Mouse (Mus musculus) right cerebral cortex, adult 2 months (tissue): ENCODE data around the gene Cfap100.

ENCODE experiments used
- DNase-seq, 2 experiments: peaks; one replicate each; pipeline ENCODE4 v3.0.0; 2021 to 2022; ENCODE audit warnings: low spot score in 2 of 2

Gene Cfap100

DNA sequence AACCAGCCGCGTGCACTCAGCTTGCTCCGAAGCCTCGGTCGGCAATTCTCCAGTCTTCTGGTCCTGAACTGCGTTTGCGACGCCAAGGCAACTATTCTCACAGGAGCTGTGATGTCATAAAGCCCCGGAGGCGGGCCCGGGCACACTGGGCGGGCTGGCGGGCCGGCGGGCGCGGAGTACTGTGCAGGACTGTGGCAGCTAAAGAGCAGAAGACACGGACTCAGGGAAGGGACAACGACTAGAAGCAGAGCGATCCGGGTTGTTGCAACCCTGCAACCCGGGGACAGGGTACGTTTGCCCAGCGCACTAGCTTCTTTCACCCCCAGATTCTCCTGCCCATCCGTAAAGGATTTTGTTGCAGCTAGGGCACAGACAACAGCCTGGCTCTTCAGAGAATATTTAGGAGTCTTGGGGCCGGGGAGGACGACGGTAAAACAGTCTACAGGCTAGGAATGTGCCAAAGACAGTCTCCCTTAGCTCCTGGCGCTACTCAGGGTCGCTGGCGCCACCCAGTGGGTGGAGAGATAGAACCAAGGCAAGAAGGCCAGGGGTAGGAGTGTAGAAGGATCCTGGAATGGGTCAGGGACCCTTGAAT lies at the start of gene Cfap100:
Gene Cfap100 (minus strand): TSS at position 418 of the 595 bp plus-strand sequence.
- DNase-seq, result peak; percentile 70 to 76

DNA sequence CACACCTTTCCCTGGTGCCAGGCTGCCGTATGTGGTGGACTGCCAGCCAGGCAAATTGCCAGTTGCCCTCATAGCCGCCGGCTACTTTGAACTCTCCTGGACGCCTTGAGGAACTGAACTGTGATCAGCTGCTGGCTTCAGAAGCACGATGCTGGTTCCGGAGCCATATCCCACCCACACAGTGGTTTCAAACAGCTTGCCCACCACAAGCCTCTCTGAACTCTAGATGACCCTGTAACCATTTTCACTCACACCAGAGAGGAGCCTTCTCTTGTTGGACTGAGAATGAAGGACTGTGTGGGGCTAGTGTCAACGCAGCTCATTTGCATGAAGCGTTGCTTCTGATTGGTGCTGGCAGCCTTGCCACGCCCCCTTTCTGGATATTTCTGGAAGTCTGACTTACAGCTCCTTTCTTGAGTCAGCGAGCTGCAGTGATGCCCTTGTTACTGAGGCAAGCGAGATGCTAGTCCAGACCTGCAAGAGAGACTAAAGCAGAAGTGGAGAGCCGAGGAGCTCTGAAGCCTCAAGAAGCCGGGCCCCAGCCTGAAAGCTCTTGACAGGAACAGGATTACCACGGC lies 48.4 kb upstream of the Cfap100 start:
- peak; percentile 48 to 63 for DNase-seq

DNA sequence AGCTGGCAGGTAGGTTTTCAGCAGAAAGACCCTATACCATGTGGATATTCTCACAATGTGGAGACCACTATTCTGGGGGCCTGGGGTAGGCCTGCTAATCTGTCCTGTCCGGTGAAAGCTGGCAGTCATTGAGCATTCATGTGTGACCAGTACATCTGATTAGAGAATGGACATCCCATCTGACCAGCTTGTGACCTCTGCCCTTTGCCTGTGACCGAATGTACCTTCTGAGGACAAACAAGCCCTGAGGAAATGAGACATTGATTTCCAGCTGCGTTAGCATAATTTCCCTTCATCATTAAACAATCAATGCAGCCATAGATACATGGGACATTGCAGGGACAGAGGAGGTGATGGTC lies 47.2 kb upstream of the Cfap100 start:
- no peak for DNase-seq

DNA sequence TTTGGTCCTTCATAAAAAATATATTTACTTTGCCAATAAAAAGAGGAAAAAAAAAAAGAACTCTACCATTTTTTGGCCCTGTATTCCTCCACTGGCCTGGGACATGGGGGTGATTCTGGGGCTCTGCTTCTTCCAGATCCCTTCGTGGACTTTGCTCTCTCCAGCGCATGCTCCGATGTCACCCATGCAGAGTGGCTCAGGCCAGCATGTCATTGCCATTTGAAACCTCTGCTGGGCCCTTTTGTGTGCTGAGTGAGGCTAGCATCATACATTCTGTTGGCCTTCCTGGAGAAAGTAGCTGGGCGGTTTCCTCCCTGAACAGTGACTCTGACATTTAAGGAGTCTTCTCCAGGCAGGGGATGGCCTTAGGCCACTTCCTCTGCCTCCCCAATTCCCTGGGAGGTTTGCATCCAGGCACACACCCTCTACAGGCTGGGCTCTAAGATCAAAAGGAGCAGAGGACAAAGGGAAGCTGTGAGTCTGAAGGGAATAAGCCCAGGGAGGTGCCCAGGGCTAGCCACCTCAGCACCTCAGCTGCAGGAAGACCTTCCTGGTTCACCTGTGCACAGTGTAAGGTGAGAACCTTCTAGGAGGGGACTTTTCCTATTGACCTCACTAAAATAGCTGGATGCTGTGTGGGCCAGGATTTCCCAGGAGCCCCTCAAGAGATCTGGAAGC lies 46.7 kb upstream of the Cfap100 start:
- no peak for DNase-seq

DNA sequence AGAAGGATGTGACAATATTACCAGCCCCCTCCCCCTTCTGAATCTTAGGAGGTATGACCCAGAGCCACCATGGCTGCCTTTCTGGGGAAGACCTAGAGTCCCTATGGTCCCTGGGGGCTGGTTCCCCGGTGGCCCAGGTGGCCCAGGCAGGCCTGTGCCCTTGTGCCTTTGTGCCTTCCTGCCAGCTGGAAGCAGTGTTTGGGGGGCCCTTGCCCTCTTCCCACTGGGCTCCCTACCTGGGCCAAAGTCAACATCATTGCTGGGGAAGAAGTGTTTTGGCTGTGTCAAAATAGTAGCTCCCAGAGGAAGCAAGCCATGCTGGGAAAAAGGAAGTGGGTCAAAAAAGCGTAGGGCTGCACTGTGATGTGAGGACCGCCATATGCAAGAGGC lies 45.8 kb upstream of the Cfap100 start:
- DNase-seq, result no peak

DNA sequence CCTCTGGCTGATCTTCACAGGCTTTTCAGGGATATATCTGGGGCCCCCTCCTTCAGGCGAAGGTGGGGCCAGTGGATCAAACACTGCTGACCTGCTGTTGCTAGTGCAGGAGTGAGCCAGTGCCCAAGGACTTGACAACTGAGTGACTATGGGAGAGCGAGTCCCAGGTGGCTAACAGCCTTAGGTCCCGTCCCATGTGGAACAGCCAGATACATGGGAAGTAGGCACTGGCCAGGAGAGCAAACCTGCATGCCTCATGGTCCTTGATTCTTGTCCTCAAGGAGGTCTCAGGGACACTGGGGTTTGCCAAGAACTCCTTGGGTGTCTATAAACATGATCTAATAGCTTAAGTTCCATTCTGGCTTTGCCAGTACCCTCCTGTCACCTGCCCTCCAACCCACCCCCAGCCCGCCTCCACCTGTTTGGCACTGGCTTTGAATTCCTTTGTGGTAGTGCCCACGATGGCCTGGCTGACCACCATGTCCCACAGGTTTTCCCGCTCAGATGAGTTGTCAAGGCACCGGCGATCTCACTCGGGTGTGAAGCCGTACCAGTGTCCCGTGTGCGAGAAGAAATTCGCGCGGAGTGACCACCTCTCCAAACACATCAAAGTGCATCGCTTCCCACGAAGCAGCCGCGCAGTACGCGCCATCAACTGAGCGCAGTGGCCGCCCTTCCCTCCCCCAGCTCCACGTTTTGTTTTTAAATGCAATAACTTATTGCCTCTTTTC lies 45.2 kb upstream of the Cfap100 start:
- DNase-seq, result no peak

DNA sequence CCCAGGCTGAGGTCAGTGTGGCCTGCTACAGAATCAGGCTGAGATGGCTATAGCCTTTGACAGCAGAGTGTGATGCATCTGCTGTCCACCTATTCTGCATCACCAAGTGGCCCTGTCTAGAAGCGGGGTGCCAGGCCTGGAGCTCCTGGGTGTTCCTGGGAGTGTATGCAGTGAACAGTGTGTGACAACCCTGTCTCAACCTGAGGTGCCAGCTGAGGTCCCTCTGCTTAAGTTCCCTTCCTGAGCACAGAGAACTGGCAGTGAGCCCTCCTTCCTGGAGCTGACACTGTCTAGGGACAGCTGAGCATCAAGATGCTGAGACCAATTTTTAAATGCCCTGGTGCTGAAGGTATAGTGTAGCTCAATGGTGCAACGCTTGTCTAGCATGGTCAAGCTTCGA lies 44.1 kb upstream of the Cfap100 start:
- DNase-seq, result no peak

DNA sequence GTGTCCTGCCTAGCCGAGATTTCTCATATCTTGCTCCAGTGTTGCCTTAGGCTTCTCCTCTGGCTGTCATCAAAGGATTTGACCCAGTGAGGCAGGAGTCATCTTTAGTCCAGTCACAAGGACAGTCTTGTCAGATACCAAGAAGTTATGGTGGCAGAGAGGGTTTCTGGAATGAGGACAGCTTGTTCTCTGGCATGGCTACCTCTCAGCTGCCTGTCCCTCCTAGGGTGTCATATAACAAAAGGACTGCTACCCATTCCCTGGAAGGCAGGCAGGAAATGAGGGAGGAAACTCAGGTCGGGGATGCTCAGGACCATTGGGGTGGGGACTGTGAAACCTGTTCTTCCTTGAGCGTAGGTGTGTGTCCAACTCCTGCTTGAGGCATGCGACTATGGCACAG lies 43.5 kb upstream of the Cfap100 start:
- no peak for DNase-seq

DNA sequence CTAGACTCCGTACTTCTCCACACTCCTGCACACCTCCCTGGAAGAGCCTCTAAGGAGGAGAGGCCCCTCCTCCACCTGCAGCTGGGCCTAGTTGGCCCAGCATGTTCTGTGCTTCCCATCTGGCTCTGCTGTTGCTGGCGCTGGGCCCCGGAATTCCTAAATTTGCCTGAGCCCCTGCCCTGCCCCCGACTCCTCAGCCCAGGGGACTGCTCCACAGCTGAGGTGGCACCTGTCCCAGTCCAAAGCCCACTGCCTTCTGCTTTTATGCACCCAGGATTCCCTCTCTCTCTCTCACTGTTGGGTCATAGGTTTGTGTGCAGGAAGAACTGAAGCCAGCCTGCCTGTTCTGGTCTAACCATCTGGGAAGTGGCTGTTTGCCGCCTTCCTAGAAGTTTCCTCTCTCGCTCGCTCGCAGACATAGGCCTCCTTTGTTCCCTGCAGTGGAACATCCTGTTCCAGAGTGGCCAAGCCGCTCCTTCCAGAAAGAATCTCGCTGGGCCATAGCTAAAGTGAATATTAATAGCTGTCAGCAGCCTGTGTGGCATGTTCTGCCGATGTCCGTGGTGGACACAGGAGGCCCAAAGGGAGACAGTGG lies 42.4 kb upstream of the Cfap100 start:
- DNase-seq, result peak; percentile 26 to 66

DNA sequence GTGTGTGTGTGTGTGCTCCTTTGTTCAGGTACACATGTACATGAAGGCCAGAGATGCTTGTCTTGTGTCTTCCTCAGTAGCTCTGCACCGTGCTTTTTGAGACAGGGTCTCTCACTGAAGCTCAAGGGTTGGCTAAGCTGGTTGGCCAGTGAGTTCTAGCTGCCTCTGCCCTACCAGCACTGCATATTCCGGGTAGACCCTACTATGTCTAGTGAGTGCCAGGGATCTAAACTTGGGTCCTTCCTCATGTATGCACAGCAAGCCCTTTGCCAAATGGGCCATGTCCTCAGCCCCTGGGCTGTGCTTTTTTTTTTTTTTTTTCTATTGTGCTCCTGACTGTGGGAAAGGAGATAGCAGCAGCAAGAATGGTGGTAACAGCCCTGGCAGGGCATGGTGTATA lies 41.7 kb upstream of the Cfap100 start:
- DNase-seq, result no peak

DNA sequence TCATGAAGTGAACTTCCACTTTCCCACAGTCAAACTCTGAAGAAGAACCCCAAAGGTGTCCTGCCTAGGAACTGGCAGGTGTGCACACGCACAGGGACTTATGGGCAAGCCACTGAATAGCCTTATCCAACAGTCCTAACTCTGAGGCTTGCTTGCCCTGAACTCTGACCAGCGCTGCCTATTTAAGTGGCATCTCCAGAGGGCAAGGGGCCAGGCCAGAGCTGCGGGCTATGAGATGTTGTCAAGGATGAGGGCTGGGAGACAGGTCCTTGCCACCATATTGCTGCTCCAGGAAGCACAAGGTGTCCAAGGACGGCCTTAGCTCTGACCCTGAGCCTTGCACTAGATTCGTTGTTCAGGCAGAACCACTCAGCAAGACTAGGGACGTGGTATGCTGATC lies 40.4 kb upstream of the Cfap100 start:
- no peak for DNase-seq

DNA sequence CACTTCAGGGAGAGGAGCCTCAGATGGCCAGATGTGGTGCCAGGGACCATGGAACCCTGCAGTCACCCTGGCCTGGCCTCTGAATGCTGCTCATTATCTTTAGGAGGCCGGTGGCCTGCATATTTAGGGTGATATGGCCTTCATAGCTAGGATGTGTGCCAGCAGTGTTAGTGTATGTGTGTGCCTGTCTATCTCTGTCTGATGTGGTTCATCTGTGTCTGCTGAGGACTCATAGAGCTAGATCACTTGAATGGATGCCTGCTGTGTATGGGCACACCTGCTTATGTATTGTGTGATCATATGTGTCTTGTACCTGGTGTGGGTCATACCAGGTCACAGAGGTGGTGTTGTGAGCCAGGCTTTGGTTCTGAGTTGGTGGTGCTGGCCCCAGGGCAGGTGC lies 39.6 kb upstream of the Cfap100 start:
- no peak for DNase-seq

DNA sequence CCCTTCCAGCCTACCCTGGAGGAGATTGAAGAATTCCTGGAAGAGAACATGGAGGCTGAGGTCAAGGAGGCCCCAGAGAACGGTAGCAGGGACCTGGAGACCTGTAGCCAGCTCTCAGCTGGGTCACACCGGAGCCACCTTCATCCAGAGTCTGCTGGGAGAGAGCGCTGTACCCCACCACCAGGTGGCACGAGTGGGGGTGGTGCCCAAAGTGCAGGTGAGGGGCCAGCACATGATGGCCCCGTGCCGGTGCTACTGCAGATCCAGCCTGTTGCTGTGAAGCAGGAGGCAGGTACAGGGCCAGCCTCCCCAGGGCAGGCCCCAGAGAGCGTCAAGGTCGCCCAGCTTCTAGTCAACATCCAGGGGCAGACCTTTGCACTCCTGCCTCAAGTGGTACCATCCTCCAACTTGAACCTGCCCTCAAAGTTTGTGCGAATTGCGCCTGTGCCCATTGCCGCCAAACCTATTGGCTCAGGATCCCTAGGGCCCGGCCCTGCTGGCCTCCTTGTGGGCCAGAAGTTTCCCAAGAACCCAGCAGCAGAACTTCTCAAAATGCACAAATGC lies 38.3 kb upstream of the Cfap100 start:
- no peak for DNase-seq

DNA sequence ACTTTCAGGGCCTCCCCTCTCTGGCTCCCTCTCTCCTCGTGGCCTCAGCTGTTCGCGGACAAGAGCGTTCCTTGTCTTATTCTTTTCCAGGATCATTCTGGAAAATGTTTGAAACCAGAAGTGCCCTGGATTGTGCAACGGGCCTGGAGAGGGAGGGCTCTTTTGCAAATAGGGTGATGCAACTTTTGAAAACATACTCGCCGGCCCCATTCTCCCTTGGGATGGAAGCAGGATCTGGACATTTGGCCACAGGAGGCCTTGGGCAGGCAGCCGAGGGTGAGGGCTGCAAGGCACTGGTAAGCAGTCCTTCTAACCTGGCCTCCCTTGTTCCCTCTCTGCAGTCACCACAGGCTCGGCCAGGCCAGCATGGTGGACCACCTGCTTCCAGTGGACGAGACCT lies 37.5 kb upstream of the Cfap100 start:
- DNase-seq, result no peak

DNA sequence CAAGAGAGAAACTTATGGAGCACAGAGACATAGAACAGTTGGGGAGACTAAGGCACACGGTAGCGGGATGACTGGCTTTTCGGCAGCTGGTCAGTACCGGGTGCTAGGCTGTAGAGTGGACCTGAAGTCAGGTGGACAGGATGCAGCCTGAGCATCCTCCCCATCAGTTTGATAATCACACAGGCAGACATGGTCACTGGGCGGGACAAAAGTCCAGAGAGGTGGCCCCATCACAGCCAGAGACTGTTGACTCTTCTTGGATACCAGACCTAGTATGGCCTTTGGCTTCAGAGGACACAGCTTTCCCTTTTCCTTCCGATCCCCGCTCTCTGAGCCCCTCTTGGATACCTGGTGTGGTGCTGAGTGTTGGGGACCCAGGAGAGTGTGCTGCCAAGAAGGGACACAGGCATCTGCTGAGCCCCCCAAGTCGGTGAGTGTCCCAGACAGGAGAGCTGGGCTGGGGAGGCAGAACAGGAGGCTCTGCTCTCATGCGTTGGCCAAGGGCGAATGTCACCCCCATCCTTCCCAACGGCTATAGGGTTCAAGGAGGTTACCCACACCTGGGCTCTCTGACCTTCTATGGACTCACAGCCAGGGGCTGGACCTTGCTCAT lies 36.5 kb upstream of the Cfap100 start:
- no peak for DNase-seq

DNA sequence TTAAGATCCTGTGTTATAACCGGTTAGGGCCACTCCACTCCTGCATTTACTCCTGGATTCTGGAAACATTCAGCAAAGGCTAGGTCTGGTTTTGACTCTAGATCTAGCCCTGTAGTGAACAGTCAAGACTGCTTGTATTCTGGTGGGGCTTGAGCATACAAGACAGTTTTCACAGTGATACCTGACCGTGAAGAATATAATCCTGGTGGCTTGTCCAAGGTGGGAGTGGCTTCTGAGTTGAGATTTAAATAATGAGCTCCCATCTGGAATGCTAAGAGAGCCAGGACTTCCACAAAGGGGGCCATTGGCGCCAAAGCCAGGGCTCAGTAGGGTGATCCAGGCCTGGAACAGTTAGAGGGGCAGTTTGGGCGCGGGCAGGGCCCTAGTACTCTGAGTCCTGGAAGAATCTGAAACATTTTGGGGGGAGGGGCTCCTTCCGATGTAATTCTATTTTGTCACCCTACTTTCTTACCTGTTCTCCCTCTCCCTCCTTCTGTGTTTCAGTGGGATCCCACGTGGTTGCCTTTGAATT lies 35.4 kb upstream of the Cfap100 start:
- no peak for DNase-seq

DNA sequence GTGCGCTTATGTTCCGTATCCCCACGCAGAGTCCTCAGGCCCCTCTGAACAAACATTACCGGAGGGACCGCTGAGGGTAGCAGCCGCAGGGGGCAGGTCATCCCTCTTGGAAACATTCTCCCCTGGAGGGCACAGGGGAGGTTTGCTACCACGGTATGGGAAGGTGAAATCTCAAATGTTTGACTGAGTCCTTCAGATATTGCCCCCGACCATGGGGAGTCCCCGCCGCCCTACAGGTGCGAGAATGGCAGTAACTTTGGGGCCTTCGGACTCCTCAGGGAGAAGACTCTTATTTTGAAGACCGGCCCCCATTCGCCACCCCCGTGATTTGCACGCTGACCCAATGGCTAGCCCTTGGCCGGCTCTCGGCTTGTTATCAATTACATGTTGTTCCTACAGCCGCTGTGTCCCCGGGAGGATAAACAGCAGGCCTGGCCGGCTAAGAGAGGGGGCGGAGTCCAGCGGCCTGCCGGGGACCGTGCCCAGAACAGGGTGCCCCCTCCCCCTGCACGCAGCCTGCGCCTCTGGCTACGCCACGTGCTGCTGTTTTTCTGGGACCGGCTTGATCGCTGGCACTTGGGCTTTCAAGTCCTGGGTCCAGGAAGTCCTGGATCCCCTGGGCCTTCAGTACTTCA lies 34.7 kb upstream of the Cfap100 start:
- DNase-seq, result peak; percentile 70 to 84

DNA sequence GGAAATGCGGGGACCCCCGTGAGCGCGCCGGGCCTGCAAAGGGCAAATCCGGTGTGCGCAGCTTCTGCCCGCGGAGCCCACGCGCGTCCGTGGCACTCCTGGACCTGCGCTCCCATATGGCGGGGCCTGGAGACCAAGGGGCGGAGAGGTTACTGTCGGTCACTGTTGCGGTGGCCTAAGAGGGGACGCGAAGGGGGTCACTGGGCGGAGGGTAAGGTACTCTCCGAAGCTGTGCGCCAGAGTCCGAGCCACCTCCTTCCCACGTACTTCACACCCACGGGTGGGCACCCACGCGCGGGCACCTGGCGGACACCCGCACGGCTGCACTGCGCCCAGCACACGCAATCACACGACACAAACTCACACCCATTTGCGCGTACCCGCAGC lies 34.2 kb upstream of the Cfap100 start:
- peak; percentile 36 to 55 for DNase-seq

DNA sequence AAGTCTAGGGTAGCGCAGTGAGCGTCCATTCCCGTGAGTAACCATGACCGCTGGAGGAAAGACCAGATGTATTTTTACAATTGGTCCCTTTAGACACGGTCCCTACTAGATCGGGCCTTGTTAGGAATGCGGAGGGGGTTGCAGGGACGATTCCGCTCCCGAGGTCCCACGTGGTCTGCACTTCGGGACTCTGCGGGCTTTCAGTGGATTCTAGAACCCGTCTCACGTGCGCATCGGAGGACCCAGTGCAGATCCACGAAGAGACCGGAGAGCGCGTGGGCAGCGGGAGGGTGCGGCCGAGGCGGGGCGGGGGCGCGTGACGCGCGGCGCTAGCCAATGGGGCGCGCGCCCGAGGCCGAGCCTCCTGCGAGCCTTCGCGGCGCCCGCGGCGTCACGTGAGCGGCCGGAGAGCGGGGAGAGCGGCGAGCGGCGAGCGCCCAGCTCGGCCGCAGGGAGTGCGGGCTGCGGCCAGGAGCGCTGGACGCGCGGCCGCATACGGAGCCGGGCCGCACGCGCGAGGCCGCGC lies 33.6 kb upstream of the Cfap100 start, which contains the start of gene Klf15:
Gene Klf15 (plus strand): TSS at position 396 of the 526 bp plus-strand sequence.
- DNase-seq, result peak; percentile 77 to 85

DNA sequence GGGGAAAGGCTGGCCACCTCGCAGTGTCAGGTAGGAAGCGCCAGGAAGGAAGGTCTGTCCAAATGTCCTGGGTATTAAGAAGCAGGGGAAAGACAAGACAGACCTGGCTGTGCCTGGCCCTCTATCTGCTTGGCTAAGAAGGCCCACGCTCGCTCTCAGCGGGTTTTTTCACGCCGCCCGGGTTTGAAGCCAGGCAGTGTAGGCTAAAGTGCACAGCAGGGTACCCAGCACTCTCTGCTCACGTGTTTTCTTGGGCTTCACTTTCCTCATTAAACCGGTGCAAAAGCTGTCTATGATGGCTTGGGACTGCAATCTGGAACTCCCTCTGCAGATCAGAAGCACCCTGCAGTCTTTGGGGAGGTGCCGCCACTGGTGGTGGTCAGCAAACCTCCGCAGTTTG lies 33.2 kb upstream of the Cfap100 start:
- DNase-seq, result no peak

DNA sequence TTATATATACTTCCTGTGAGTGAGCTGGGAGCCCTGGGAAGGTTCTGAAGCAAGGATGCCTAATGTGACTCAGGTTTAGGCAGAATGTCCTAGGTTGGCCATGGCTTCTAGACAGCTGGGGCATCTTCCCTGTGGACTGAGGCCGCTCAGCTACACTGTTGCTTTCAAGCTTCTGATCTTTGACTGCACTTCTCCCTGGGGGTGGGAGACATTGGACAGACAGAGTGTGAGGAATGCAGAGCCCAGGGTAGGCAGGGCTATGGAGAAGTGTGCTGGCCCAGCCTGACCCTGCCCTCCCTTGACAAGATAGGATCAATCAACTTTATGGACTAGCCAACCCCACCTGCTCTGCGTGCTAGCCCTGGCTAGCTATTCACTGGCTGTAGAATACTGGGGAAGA lies 32.6 kb upstream of the Cfap100 start:
- DNase-seq, result no peak
